Mouse (Mus musculus): ENCODE data around the gene Muc4. TPM values are rescaled to one million over a fixed set of nuclear protein-coding genes. Genes with fewer than 3 reads are reported as not detected.

Gene Muc4
- polyA plus RNA-seq, 1 experiment from 2014 or later, result not detected

DNA sequence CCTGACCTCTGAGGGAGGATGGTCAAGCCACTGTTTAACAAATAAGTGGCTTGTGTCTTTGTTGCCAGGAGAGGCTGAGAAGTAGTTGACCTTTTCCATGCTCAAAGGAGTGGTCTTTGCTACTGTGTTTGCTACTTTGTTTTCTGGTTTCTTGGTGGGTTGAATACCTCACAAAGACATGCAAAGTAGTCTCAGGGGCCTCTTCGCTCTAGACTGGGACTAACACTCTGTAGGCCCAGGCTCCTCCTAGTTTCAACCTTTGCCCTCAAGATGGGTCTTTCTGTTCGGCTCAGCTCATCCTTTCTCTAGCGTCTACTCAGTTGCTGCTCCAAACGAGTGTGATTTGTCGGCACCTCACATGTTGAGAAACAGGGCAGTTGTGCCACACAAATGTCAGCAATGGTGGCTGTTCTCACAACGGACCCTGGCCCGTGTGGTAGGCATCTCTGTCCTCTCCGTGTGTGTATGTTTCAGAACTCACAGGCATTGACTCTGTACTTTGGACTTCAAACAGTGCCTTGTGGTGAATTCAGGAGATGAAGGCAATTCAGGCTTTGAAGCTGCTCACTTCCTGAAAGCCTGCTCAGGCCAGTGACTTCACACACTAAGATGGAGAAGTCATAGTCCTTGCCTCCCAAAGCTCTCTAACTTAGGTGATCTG, 4.4 kb downstream of the Muc4 start:
- 0 out of 2 replicates have a peak, but pooled peaks cover 3% of the 10 kb centered on the region for H3K4me1 ChIP-seq
- H3K27ac ChIP-seq, result no peak overlapping the region
- DNase-seq (ENCODE audit: low spot score), result no peak
- H3K27me3 ChIP-seq (ENCODE audit: low read depth, poor library complexity, severe bottlenecking), result no peaks in the 10 kb centered on the region
- no peak overlapping the region for H3K4me3 ChIP-seq
- H3K9me3 ChIP-seq (replicated peaks), result no peaks in the 10 kb centered on the region
- 84% methylated on average over 8 of the region's 8 CpGs for WGBS
- no peaks in the 10 kb centered on the region for H3K36me3 ChIP-seq

DNA sequence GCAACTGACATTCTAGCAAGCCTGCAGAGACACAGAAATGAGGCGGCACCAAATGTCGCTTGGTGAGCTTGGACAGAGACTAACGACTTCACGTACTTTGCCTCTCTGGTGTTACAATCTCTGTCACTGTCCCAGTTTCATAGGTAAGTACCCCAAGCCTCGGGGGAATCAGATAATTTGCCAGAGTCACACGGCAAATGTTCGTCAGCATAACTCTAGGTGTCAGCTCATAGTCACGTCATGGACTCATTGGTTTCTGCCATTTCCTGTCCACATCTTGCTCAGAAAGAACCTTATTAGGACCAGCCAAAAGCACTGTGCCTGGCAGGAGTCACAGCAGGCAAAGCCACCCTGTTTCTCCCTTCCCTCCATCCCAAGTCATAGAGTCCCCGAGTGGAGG, 5.7 kb downstream of the Muc4 start:
- Histone ChIP-seq H3K27ac (no peak overlapping the region), H3K9me3 (replicated peaks) (no peaks in the 10 kb centered on the region), H3K4me1 (0 out of 2 replicates have a peak, but pooled peaks cover 3% of the 10 kb centered on the region), H3K36me3 (no peaks in the 10 kb centered on the region), H3K4me3 (no peak overlapping the region), H3K27me3 (ENCODE audit: low read depth, poor library complexity, severe bottlenecking) (no peaks in the 10 kb centered on the region)
- DNase-seq (ENCODE audit: low spot score), result no peak
- 78% methylated on average over 9 of the region's 9 CpGs for WGBS

DNA sequence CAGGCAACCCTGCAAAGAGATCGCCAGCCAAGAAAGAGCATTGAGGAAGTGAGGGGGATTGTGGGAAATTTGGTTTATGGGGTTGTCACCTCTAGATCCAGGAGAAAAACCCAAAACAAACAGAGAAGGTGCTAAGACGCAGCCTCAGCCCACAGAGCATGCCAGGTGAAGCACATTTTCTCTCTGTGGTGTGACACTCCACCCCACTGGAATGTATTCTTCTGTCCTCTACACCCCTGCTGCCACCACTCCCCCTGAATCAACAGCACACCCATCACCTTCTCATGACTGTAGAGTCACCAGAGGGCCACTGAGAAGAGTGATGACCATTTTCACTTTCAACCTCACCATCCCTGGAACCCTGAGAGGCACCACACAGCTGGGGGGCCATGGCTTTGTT, 7.0 kb downstream of the Muc4 start:
- Histone ChIP-seq H3K9me3 (replicated peaks) (no peaks in the 10 kb centered on the region), H3K36me3 (no peaks in the 10 kb centered on the region), H3K27me3 (ENCODE audit: low read depth, poor library complexity, severe bottlenecking) (no peaks in the 10 kb centered on the region), H3K4me3 (no peak overlapping the region), H3K4me1 (0 out of 2 replicates have a peak, but pooled peaks cover 3% of the 10 kb centered on the region), H3K27ac (no peak overlapping the region)
- WGBS, result 79% methylated on average over 2 of the region's 2 CpGs
- DNase-seq (ENCODE audit: low spot score), result no peak

DNA sequence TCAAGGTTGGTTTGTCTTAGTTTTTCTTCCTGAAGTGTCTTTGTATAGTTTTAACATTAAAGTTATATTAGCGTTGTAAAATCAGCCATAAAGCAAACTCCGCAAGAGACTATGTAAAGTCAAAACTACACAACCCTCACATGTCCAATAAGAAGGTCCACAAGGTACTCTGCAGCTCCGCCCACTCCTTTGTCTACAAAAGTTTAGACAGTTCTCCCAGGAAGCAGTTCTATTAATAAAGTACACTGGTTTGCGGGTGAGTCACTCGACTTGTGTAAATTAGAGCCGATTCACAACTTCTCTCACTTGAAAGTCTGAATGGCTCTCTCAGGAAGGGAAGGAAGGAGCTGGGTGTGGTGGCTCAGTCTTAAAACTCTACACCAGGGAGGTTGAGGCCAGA, 10.2 kb downstream of the Muc4 start:
- Histone ChIP-seq H3K27me3 (ENCODE audit: low read depth, poor library complexity, severe bottlenecking) (no peaks in the 10 kb centered on the region), H3K36me3 (no peaks in the 10 kb centered on the region), H3K27ac (no peak overlapping the region), H3K9me3 (replicated peaks) (no peaks in the 10 kb centered on the region), H3K4me1 (0 out of 2 replicates have a peak, but pooled peaks cover 3% of the 10 kb centered on the region), H3K4me3 (no peak overlapping the region)
- DNase-seq (ENCODE audit: low spot score), result no peak
- 84% methylated on average over 6 of the region's 6 CpGs for WGBS

DNA sequence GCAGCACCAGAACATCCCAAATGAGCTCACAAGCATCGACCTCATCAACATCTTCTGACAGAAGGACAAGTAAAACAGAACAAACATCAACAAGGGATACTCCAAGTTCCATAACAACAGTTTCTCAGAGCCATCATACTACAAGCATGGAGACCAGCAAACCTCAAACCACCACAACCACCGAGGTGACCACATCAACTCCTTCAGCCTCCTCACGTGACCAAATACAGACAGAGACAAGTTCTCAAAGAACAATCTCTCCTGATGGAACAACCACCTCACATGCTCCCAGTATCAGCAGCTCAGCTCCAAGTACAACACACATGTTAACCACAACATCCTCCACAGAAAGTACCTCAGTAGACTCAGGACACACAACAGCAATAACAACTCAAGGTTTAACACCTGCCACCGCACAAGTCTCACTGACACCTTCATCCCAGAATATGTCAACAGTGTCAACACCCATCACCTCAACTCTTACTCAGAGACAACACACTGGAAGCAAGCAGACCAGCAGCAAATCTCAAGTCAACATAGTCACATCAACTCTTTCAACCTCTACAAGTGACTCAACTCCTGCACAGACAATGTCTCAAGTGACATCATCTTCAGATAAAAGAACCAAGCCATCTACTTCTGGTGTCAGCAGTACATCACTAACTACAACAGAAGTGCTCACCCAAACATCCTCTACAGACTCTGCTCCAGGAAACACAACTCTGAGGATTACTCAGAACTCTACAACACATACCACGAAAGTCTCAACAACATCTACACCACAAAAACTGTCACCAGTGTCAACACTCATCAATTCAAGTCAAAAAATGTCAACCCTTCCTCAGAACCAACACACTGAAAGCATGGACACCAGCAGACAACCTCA, 14.8 kb downstream of the Muc4 start:
- no peak for DNase-seq (ENCODE audit: low spot score)
- H3K9me3 ChIP-seq (replicated peaks), result no peaks in the 10 kb centered on the region
- WGBS, result 90% methylated on average over 5 of the region's 5 CpGs

DNA sequence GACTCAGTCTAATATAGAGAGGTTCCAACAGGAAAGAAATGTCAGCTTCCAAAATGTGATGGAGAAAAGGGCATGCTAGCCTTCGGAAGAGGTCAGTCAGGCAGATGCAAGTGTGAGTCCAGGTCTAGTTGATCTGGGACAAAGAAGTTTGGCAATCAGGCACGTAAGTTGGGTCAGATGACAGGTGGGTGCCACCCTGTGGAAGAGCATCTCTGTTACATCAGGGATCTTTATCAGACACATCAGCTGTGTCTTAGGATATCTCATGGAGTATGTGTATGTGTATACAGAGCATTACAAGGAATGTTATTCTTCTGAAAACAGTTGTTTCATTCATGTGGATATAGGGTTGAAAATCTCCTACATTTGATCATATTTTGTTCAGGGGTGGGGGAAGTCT, 28.9 kb downstream of the Muc4 start:
- 87% methylated on average over 2 of the region's 2 CpGs for WGBS
- H3K9me3 ChIP-seq (replicated peaks), result no peaks in the 10 kb centered on the region
- no peak overlapping the region for H3K4me3 ChIP-seq

More for the DNA sequence above, 14.8 kb downstream of the Muc4 start:
- no peak overlapping the region for H3K4me3 ChIP-seq
- H3K36me3 ChIP-seq, result no peaks in the 10 kb centered on the region
- H3K27me3 ChIP-seq (ENCODE audit: low read depth, poor library complexity, severe bottlenecking), result no peaks in the 10 kb centered on the region
- H3K4me1 ChIP-seq, result no peaks in the 10 kb centered on the region
- H3K27ac ChIP-seq, result no peak overlapping the region

DNA sequence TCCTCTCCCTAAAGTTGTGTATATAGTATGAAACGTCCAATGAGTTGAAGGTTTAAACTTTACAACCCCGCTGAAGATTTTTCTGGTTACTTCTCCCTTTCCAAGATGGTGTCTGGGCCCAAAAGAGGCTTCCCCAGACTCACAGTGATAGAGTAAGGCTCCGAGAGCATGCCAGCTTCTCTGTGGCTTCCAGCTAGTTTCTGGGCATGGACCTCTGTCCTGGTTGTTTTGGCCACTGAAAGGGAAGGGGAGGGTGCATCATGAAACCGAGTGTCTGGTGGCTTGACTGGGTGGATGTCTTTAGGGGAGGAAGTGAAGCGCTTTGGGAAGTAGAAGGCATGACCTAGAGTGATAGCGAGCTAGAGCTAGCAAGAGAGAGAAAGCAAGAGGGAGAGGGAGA, 29.3 kb downstream of the Muc4 start:
- Histone ChIP-seq H3K4me1 (peaks cover 6% of the 10 kb centered on the region; the same call in 1 of the 2 replicates), H3K27ac (no peak overlapping the region), H3K27me3 (ENCODE audit: low read depth, poor library complexity, severe bottlenecking) (no peaks in the 10 kb centered on the region), H3K4me3 (no peak overlapping the region), H3K36me3 (no peaks in the 10 kb centered on the region), H3K9me3 (replicated peaks) (no peaks in the 10 kb centered on the region)
- WGBS, result 80% methylated on average over 6 of the region's 6 CpGs
- DNase-seq (ENCODE audit: low spot score), result no peak

More for the DNA sequence above, 28.9 kb downstream of the Muc4 start:
- Histone ChIP-seq H3K4me1 (peaks cover 6% of the 10 kb centered on the region; the same call in 1 of the 2 replicates), H3K27ac (no peak overlapping the region), H3K27me3 (ENCODE audit: low read depth, poor library complexity, severe bottlenecking) (no peaks in the 10 kb centered on the region), H3K36me3 (no peaks in the 10 kb centered on the region)
- no peak for DNase-seq (ENCODE audit: low spot score)

DNA sequence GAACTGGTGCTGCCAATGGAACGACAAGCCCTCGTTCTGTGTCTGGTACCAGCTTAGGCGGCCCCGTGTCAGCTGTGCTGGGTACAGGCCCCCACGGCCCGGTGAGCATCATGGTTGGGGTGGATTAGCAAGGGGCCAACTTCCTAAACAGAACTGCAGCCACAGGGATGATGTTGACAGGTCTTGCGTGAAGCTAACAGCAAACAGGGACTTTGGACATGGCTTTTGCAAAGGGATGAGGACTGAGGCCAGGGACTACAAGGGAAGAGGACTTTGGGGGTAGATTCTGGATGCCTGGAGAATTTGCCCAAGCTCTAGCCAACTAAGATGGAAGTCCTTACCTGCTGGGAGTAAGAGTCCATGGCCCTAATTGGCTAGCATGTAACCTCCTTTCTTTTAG, 31.2 kb downstream of the Muc4 start:
- no peaks in the 10 kb centered on the region for H3K27me3 ChIP-seq (ENCODE audit: low read depth, poor library complexity, severe bottlenecking)
- peaks cover 6% of the 10 kb centered on the region; the same call in 1 of the 2 replicates for H3K4me1 ChIP-seq
- DNase-seq (ENCODE audit: low spot score), result no peak
- no peaks in the 10 kb centered on the region for H3K9me3 ChIP-seq (replicated peaks)
- 94% methylated on average over 7 of the region's 7 CpGs for WGBS
- no peaks in the 10 kb centered on the region for H3K36me3 ChIP-seq
- no peak overlapping the region for H3K27ac ChIP-seq
- H3K4me3 ChIP-seq, result no peak overlapping the region

DNA sequence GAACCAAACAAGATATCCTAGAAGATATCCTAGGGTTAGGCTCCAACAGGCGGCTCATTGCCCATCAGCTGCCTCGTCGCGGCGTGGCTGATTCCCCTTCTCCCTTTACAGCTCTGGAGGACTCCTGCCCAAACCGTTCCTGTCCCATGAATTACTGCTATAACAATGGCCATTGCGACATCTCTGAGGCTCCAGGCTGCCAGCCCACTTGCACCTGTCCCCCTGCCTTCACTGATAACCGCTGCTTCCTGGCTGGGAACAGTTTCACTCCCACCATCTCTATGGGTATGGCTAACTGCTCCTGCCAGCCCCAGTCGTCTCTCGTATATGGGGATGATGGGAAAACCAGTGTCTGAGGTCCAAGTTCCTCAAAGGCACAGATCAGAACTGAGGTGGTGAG, 41.0 kb downstream of the Muc4 start:
- no peak for DNase-seq (ENCODE audit: low spot score)
- H3K4me1 ChIP-seq, result no peaks in the 10 kb centered on the region
- no peak overlapping the region for H3K27ac ChIP-seq
- H3K4me3 ChIP-seq, result no peak overlapping the region
- H3K9me3 ChIP-seq (replicated peaks), result no peaks in the 10 kb centered on the region
- WGBS, result 83% methylated on average over 10 of the region's 10 CpGs
- H3K36me3 ChIP-seq, result no peaks in the 10 kb centered on the region
- no peaks in the 10 kb centered on the region for H3K27me3 ChIP-seq (ENCODE audit: low read depth, poor library complexity, severe bottlenecking)

DNA sequence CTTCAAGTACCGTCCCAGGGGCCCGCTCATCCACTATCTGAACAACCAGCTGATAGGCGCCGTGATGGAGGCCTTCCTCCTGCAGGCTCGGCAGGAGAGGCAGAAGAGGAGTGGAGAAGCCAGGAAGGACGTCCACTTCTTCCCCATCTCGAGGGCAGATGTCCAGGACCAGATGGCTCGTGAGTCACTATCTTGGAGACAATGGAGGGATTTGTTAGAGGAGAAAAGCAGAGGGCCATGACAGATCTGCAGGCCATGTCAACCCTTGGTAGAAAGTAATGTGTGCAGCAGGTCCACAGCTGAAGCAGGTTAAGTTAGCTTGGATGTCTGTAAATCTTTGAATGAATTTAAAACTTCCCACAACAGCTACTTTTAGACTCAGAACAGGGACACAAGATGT, 43.3 kb downstream of the Muc4 start:
- DNase-seq (ENCODE audit: low spot score), result no peak
- H3K4me1 ChIP-seq, result no peaks in the 10 kb centered on the region
- no peak overlapping the region for H3K4me3 ChIP-seq
- H3K27me3 ChIP-seq (ENCODE audit: low read depth, poor library complexity, severe bottlenecking), result no peaks in the 10 kb centered on the region
- WGBS, result 78% methylated on average over 8 of the region's 8 CpGs
- H3K36me3 ChIP-seq, result no peaks in the 10 kb centered on the region
- no peak overlapping the region for H3K27ac ChIP-seq
- H3K9me3 ChIP-seq (replicated peaks), result no peaks in the 10 kb centered on the region

DNA sequence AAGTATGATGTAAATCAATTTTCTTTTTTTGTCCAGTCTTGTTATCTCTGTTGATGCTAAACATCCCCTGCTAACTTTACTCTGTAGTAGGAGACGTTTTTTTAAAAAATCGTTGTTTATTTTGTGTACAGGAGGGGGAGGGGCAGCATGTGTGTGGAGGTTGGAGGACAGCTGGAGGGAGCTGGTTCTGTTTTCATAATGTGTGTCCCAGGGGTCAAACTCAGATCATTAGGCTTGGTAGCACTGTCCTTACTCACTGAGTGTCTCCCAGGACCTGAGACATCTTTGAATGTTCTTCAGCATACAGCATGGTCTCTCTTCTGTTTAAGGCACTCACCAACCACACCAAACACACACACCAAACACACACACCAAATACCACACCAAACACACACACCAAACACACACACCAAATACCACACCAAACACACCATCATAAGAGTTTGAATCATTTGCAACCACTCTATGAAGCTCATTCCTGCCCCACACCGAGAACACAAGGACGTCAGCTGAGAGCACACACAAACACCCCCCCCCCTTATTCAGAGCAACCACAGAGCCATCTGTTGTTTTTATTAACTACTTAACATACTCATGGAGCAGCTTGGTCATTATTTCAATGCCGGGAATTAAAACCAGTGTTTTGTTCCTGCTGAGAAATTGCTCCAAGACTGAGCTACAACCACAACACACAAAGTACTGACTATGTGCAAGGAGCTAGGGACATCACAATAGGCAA, 47.8 kb downstream of the Muc4 start:
- no peaks in the 10 kb centered on the region for H3K36me3 ChIP-seq
- no peak overlapping the region for H3K27ac ChIP-seq
- DNase-seq (ENCODE audit: low spot score), result no peak
- H3K4me1 ChIP-seq, result no peaks in the 10 kb centered on the region
- H3K27me3 ChIP-seq (ENCODE audit: low read depth, poor library complexity, severe bottlenecking), result no peaks in the 10 kb centered on the region
- WGBS, result 80% methylated on average over 5 of the region's 5 CpGs
- no peaks in the 10 kb centered on the region for H3K9me3 ChIP-seq (replicated peaks)
- no peak overlapping the region for H3K4me3 ChIP-seq

DNA sequence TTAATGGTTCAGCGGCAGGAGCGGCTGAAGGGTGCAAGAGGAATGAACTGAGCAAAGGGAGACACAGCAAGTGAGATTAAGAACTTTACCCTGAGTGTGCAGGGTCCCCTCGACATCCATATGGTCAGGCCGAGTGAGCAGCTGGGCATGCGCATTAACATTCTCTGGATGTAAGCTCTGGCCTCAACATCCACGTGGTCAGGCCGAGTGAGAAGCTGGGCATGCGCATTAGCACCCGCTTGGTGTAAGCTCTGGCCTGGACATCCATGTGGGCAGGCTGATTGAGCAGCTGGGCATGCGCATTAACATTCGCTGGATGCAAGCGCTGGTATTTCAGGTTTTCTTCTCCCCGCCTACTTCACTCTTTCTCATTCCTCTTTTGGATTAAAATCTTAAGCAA, 49.2 kb downstream of the Muc4 start:
- Histone ChIP-seq H3K27me3 (ENCODE audit: low read depth, poor library complexity, severe bottlenecking) (no peaks in the 10 kb centered on the region), H3K4me1 (no peaks in the 10 kb centered on the region), H3K36me3 (no peaks in the 10 kb centered on the region), H3K4me3 (no peak overlapping the region), H3K27ac (no peak overlapping the region), H3K9me3 (replicated peaks) (no peaks in the 10 kb centered on the region)
- 88% methylated on average over 13 of the region's 13 CpGs for WGBS
- no peak for DNase-seq (ENCODE audit: low spot score)

DNA sequence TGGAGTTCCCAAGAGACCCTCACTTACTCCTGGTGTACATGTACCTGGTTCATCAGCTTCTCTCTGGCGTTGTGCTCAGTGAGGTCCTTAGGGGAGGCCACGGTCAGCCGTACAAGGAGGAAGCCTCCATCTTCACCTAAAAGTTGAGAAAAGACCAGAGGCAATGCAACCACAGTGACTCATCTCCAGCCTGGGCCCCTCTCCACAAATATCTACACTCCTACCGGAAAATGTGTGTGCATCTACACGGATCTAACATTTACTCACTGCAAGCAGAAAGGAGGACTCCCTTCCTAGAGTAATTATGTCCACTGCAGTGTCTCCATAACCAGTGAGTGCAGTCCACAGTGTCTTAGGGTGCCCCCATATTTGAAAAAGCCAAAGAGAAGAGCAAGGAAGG, 54.4 kb downstream of the Muc4 start:
- no peaks in the 10 kb centered on the region for H3K27me3 ChIP-seq (ENCODE audit: low read depth, poor library complexity, severe bottlenecking)
- WGBS, result 90% methylated on average over 5 of the region's 5 CpGs
- no peaks in the 10 kb centered on the region for H3K9me3 ChIP-seq (replicated peaks)
- DNase-seq (ENCODE audit: low spot score), result no peak
- H3K4me1 ChIP-seq, result no peaks in the 10 kb centered on the region
- H3K4me3 ChIP-seq, result no peak overlapping the region
- no peak overlapping the region for H3K27ac ChIP-seq
- no peaks in the 10 kb centered on the region for H3K36me3 ChIP-seq
